Mouse (Mus musculus): ENCODE data around the gene Nxph3.

Gene Nxph3

DNA sequence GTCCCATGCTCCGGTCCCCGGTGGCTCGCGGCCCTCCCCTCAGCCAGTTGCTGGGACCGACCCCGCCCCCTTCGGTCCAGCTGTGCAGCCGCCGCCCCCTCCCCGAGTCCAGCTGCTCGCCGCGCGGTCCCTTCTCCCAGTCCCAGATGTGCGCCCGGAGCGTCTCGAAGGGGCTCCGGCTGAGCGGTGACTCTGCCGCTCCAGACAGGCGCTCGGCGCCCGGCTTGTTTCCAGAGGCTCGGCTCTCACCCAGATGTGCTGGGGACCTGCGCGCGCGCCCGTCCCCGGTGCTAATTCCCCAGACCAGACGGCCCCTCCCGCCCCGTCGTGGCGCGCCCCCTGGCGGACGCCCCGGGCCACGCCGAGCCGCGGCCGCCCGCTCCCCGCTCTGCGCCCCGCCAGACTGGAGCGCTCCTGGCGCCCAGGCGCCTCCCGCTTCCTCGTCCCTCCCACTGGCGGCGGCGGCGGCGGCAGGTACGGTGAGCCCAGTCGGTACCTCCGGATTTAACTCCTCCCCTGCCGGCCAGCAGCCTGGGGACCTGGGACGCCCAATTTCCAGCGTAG, at the start of gene Nxph3:
TSS of gene Nxph3 (minus strand) at position 273 of the 564 bp plus-strand sequence.
- DNase-seq (ENCODE audit: low read depth, low spot score), result peak; percentile 46

DNA sequence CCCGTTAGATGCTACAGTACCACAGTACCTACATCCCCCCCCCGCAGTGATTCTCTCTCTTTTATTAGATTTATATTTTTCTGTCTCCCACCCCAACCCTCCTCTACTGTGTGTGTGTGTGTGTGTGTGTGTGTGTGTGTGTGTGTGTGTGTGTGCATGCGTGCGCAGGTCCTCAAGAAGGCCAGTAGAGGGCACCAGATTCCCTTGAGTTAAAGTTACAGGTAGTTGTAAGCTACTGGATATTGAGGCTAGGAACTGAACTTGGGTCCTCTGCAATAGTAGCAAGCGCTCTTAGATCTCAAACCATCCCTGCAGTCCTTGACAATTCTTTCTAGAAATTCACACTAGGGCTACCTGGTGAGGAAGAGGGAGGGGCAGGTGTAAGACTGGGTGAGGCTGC, 49.5 kb upstream of the Nxph3 start:
- DNase-seq (ENCODE audit: low read depth, low spot score), result no peak

DNA sequence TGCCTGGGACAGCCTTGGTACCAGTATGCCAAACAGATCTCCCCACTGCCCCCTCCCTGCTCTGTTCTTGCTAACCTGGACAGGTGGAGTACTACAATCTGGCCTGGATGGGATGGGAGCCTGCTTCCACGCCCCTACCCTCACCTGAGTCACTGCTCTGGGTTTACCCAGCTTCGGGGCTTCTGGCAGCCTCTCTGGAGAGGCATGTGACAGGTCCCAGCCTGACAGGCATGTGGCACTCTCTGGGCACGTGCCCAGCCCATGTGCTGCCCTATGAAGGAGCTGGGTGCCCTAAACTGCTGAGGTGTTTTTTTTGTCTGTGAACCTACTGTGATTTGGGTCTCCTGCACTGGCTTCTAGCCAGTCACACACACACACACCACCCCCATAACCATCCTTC, 46.4 kb upstream of the Nxph3 start:
- no peak for DNase-seq (ENCODE audit: low read depth, low spot score)

DNA sequence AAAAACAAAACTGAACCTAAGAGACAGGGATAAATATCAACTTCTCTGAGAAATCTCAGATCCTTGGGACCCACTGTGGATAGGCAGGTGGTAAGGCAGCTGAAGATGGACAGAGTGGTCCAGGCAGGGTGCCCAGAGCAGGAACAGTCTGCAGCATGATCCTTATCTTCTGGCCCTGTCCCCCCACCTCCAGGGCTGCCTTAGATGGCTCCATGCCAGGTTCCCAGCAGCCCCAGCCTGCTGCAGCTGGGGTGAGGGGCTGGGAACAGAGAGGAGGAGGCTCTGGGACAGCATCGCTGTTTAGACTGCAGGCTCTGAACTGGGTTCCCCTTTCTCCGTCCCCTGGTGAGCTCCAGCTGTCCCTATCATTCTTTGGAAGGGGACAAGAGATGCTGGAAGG, 45.4 kb upstream of the Nxph3 start:
- DNase-seq (ENCODE audit: low read depth, low spot score), result no peak

DNA sequence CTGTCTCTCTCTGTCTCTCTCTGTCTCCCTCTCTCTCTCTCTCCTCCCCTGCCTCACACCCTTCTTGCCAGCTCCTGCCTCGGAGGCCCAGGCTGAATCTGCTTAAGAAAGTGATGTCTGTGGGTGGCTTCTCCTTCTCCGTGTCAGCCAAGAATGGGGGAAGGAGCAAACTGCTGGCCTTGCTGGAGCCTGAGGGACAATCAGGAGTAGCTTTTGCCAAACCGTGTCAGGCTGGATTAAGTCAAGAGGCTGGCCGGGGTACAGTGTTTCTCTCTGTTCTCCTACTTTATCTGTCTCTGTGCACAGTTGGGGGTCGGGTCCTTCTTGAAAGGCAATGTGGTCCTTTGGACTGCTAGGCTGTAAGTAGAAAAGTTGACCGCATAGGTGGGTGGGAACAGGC, 43.3 kb upstream of the Nxph3 start:
- no peak for DNase-seq (ENCODE audit: low read depth, low spot score)

DNA sequence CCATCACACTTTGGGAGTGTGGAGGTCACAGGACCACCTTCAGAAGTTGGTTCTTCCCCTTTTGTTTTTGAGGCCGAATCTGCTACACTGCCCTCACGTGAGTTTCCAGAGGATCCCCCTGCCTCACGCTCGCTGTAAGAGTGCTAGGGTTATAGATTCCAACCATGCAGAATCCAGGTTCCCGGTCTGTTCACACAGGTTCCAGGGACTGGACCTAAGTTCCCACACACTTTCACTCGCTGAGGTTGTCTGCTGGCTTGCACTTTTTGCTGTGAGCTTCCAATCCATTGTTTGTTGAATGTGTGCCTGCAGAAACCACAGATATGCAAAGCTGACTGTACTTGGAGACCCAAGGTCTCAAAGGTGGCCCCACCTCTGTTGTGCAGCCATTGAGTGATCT, 42.7 kb upstream of the Nxph3 start:
- no peak for DNase-seq (ENCODE audit: low read depth, low spot score)

DNA sequence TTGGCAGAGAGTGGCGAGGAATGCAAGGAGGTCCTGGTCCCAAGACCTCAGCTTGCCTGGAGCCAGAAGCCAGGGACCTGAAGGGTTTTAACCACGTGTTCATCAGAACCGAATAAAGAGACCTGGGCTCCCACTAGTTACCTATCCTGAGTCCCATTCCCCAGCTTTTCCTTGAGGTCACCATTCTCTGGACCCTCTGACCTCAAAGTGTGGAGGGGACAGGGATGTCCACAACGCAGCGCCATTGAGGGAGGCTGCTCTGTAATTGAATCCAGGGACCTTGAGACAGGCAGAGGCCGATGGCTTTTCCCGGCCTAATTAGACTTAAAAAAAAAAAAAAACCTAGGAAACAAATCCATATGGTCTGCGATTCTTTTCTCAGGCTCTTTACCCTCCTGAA, 40.9 kb upstream of the Nxph3 start:
- no peak for DNase-seq (ENCODE audit: low read depth, low spot score)

DNA sequence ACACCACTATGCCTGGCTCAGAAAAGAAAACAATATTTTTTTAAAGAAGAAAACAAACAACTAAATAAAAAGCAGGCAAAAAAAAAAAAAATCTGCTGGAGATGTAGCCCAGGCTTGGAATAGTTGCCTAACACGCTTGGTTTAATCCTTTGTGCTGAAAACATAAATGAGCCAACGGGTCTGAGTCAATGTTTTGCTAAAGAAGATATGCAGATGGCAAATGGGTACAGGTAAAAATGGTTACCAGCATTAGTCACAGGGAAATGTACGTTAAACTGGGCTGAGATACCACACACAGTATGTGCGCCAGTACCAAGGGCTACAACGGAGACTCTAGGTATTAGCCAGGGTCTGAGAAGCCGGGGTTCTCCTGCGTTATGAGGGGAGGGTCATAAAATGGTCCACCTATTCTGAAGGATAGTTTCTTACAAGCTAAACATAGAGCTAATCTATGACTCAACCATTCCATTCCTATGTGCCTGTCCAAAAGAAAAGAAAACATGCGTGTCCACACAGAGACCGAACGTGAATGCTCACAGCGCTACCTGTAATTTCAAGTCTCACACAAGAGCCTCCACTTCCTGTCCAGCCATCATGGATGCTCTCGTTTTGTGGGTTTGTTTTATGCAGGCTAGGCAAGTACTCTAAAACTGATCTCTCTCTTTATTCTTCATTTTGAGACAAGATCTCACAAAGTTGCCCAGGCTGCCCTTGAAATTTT, 36.1 kb upstream of the Nxph3 start:
- no peak for DNase-seq (ENCODE audit: low read depth, low spot score)

DNA sequence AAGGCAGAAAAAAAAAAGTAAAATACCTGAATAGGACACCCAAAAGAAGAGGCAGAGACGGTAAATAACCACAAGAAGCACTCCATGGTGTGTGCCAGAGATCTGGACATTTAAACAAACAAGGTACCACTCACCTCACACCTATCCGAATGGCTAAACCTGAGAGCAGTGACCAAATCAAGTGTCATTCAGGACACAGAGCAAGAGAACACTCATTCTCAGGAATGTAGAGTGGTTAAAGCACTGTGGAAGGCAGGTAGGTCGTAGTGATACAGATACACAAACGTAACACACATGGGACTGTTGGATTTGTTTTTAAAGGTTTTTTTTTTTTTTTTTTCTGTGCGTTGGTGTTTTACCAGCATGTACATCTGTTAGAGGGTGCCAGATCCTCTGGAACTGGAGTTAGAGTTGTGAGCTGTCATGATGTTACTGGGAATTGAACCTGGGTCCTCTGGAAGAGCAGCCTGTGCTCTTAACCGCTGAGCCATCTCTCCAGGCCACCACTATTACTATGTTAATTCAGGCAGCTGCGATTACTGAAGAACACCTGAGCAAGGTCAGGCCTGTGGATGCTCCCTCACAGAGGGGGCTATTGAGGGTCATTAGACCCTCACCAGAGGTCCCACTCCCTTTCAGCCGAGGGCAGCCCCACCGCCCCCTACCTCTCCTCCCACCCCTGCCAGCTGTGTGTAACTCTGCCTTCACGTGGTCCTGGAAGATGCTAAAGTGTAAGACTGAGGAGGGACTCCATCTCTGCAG, 31.8 kb upstream of the Nxph3 start:
- no peak for DNase-seq (ENCODE audit: low read depth, low spot score)

DNA sequence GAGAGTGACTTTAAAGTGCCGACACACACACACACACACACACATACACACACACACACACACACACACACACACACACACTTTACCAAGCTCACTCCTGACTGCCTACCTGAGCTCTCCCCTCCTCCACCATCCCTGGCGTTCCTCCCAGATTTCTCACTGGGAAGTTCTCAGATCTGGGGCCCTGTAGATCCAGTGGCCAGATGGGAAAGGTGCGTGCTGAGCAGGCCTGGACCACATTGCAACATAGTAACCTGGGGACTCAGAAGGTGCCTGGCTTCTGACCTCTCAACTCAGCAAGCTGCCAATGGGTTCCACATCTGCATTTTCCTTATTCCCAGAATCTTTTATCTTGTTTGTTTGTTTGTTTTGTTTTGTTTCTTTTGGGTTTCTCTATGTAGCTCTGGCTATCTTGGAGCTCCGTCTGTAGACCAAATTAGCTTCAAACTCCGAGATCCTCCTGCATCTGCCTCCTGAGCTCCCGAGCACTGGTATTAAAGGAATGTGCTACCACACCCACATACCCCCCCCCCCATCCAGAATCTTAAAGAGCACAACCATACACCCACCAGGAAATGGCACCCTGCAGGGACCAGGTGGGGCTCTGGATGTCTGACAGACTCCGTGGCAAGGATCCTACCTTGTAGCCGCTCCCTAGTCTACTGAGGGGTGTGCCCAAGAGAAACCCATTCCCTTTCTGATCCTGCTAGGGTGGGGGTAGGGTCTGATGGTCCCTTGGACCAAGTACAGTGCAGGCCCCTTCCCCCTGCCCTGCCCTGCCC, 30.4 kb upstream of the Nxph3 start:
- no peak for DNase-seq (ENCODE audit: low read depth, low spot score)

DNA sequence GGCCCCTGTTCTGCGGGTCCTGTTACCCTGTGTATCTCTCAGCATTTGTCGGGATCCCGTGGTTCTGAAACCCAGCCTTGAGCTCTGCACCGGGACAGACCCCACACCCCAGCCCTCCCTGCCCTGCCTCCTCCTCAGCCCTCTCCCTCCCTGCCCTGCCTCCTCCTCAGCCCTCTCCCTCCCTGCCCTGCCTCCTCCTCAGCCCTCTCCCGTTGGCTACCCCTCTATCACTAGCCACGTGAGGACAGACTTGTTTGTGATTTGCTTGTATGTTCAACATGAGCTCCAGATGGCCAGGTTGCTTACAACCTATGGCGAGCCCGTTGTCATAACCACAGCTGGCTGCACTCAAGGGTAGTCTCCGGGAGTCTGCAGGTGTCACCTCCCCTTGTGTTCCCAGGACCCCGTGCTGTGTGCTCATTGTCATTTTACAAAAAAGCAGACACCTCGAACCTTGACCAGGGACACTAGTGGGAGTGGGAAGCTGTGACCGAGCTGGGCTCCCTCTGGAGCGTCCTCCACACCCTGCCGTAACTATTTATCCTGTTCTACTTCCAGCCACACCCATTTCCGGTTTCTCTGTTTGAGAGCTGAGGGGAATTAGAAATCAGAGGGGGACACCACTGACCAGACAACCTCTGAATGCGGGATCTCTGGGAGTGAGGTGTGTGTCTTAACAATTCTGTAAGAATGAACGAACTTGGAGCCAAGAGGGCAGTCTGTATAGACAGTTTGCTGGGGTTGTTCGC, 26.4 kb upstream of the Nxph3 start:
- DNase-seq (ENCODE audit: low read depth, low spot score), result no peak

DNA sequence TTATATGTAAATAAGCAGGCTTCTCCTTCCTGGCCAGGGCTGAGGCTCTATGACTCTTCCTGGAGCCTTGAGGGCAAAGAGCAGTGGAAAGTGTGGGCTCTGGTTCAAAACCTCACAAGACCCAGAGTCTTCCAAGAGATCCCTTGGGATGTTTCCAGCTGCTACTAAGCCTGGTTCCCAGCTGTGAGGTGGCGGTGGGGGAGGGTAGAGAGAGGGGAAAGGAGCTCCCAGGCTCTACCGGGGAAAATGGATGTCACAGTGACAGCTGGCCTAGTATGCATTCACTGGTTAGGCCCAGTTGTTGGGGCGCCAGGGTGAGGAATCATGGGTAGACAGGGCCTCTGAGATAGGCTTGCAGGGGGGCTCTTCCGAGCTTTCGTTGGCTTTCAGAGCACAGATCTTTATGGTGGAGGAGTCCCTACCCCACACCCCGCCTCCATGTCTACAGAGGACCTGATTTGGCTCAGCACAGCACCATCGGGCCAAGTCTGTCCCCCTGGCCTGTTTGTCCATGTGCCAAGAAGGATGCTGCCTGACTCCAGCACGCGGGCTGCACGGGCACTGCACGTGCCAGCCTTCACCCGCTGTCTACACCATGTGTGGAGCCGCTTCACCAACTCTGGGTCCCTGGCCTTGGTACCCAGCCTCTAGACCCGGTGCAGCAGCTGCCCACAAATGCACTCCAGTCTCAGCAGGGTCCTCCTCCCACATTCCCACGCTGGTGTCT, 24.2 kb upstream of the Nxph3 start:
- DNase-seq (ENCODE audit: low read depth, low spot score), result no peak

DNA sequence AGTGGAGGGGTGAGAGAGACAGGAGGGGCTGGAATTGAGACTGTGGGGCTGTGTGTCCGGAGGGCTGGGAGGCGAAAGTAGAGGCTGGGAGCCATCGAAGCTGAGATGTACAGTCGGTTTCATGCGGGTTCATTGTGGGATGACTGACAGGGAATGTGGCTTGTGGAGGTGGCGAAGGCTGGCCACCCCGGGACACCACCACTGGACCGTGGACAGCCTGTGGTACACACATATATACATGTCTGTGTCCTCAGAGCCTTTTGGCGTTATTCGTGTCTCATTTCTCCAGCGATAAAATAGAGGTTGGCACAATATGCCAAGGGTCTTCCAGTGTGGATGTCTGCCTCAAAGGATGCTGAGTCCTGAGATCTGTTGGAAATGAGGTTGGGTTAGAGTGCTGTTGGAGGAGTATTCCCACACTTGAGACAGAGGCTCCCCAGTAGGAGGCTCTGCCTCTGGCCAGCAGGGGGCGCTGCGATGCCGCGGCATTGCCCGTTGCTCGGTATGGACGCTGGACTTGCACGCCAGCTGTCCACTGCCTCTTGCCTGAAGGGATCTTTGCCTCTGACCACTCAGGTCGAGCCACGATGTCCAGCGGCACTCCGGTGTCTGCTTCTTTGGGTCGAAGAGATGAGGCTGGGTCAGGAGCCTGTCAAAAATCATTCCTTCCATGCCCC, 19.3 kb upstream of the Nxph3 start:
- peak; percentile 83 for DNase-seq (ENCODE audit: low read depth, low spot score)

DNA sequence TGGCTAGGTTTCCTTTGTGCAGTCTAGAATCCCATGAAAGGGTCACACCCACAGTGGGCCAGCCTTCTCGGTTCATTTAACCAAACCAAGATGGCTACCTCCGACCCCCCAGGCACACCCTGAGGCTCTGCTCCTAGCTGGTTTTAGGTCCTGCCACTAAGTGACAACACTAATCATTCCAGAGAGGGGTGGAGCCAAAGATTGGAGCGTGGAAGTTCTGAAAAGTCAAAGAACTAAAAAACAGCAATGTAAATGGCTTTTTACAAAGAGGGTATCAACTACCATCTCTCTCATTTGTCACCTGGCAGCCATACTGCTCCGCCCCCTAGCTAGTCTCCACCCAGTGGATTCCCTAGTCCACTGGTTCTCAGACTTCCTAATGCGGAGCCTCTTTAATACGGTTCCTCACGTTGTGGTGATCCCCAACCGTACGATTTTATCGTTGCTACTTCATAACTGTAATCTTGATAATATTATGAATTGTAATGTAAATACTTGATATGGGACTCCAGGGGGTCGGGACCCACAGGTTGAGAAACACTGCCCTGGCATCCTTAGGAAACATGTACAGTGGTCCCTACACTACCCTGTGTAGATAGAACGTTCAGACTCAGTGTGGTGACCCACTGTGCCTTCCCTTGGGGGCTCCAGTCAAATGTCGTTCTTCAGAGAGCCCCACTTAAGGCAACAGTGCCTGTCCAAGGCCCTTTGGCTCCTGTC, 18.1 kb upstream of the Nxph3 start:
- DNase-seq (ENCODE audit: low read depth, low spot score), result no peak

DNA sequence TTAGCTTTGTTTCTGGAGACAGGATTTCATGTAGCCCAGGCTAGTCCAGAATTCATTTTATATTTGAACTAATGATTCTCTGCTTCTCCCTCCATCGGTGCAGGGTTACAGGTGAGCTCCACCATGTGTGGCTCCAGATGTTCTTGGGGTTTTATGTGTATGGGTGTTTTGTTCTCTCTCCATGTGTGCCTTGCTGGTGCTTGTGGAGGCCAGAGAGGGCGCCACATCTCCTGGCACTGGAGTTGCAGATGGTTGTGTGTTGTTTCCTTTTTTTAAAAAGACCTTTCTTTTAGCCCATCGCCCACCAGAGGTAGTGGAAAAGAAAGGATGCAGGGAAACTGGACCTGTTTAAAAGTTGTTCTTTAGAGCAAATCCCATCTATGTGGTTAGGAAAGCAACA, 13.9 kb upstream of the Nxph3 start:
- DNase-seq (ENCODE audit: low read depth, low spot score), result no peak

DNA sequence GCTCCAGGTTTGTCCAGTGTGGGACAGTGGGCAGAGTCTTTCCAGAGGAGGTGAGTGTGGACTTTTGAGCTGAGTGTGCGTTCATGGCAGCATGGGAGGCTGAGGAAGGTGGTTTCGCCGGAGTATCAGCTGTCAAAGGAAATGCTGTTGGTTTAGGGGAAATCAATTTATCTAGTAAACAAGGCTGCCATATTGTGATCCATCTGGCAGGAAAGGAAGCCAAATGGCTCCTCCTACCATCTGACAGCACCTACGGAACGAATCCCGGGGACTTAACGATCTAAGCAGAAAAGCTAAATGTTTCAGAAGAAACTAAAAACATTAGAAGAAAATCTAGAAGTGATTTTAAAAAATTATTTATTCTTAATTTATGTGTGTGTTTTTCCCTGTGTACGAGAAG, 12.9 kb upstream of the Nxph3 start:
- DNase-seq (ENCODE audit: low read depth, low spot score), result no peak

DNA sequence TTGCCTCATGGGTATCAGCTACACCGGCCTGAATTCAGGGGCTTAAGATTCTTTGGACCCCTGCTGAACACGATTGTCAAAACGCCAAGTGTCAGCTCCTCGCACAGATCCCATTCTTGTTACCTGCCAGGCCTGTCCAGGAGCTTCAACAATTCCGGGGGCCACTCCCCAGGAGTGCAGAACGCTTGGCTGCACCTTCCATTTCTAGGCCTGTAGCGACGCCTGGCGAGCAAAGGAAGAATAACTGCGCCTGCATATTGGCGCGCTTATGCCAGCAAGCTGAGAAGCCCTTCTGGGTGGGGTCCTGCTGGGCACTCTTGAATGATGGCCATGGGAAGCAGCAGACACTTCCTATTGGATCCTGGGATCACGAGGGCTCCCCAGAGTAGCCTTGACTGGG, 7.2 kb upstream of the Nxph3 start:
- peak; percentile 68 for DNase-seq (ENCODE audit: low read depth, low spot score)

DNA sequence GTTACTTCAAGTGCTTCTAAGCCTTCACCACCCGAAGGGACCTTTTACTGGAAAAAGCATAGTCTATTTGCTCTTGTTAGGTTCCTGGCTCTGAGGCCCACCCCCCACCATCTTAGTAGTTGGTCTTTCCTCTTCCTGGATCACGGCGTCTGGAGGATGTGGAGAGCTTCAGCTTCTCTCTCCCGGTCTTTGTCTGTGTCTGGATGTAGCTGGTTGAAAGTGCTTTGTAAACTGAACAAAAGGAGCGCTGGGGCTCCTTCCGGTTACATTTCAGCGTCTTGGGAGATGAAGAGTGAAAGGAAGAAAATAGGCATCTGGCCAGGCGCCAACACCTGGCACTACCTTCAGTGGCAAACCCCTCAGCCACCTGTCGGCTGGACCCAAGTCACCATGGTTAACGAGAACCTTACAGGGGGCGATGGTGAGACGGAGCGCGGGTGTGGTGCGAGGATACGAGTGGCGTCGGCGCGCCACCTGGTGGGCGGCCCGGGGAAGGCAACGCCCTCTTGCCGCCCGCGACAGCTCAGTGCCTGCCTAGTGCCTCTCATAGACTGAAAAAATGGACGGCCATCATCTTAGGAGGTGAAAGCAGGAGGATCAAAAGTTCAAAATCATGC, 6.2 kb upstream of the Nxph3 start:
- DNase-seq (ENCODE audit: low read depth, low spot score), result peak; percentile 76

DNA sequence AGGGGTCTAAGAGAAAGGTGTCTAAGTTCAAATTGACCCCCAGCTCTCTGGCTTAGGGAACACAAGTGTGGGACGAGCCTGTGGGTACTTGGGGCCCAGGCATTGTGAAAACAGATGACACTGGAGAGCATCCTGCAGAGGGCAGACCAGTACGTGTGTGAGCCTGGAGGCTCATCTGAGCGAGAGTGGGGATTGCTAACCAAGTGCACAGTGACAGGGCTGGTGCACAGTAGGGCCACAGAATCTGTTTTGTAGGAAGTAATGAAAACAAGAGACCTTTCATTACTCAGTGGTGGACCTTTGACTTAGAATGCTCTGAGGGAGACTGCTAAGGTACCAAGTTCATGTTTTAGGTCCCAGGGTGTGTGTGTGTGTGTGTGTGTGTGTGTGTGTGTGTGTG, 5.6 kb upstream of the Nxph3 start:
- no peak for DNase-seq (ENCODE audit: low read depth, low spot score)
